In genomic region chr10:36509477-36509876, GRCm38 (mm10) we compare ENCODE assay signal across 22 mouse cellular contexts. TPM values are rescaled to one million over a fixed set of nuclear protein-coding genes. Genes with fewer than 3 reads are reported as not detected.
DNase-seq lines count a peak whose midpoint lies in the region; ATAC-seq lines count a peak whose summit lies in the region.
"Had no signal": no experiment of that assay in that cellular context is flagged by ENCODE, and none has a peak within 500 bp of the region (broad histone marks: within the 10 kb centered on the region; RNA-seq: fewer than 3 reads in every experiment).

No protein-coding gene starts in this region.

- H3K27ac ChIP-seq in hindbrain, embryonic 10.5 days = no peak overlapping the region
- H3K27ac ChIP-seq in hindbrain, embryonic 11.5 days (ENCODE audit: low read depth, low read length) = no peak overlapping the region
- H3K27ac ChIP-seq in hindbrain, embryonic 12.5 days = no peak overlapping the region
- H3K27ac ChIP-seq in midbrain, embryonic 16.5 days (ENCODE audit: low read length) = no peak overlapping the region
- H3K27ac ChIP-seq: liver, embryonic 15.5 days had no signal

- H3K4me2 ChIP-seq in hindbrain, embryonic 11.5 days (replicated peaks; ENCODE audit: low read depth, low read length) = no peak overlapping the region
- H3K4me2 ChIP-seq in hindbrain, embryonic 12.5 days (replicated peaks) = peak overlapping the region; percentile 98
- H3K4me2 ChIP-seq in midbrain, embryonic 16.5 days (ENCODE audit: low read length) = peak overlapping the region; percentile 68
- H3K4me2 ChIP-seq: liver, embryonic 15.5 days had no signal

- peaks cover 46% of the 10 kb centered on the region for H3K27me3 ChIP-seq in hindbrain, embryonic 10.5 days (ENCODE audit: insufficient read depth, poor library complexity, severe bottlenecking)
- peaks cover 3% of the 10 kb centered on the region; the same call in 1 of the 2 replicates for H3K27me3 ChIP-seq in hindbrain, embryonic 11.5 days (ENCODE audit: control insufficient read depth, insufficient read depth, low read length)
- H3K27me3 ChIP-seq in hindbrain, embryonic 12.5 days = peaks cover 23% of the 10 kb centered on the region
- no peaks in the 10 kb centered on the region for H3K27me3 ChIP-seq in midbrain, embryonic 16.5 days (ENCODE audit: control insufficient read depth, insufficient read depth, low read depth, low read length)

- no peaks in the 10 kb centered on the region for H3K9me3 ChIP-seq in hindbrain, embryonic 10.5 days
- no peaks in the 10 kb centered on the region for H3K9me3 ChIP-seq in hindbrain, embryonic 11.5 days (ENCODE audit: control insufficient read depth, low read length)
- H3K9me3 ChIP-seq in hindbrain, embryonic 12.5 days (replicated peaks) = no peaks in the 10 kb centered on the region
- no peaks in the 10 kb centered on the region for H3K9me3 ChIP-seq in midbrain, embryonic 16.5 days (replicated peaks; ENCODE audit: control insufficient read depth, low read length, poor library complexity, severe bottlenecking)
- H3K9me3 ChIP-seq: liver, embryonic 15.5 days had no signal

- H3K4me1 ChIP-seq in hindbrain, embryonic 10.5 days (replicated peaks) = peaks cover 21% of the 10 kb centered on the region
- no peaks in the 10 kb centered on the region for H3K4me1 ChIP-seq in hindbrain, embryonic 11.5 days (replicated peaks; ENCODE audit: control insufficient read depth, insufficient read depth, low read length)
- H3K4me1 ChIP-seq in hindbrain, embryonic 12.5 days = peaks cover 16% of the 10 kb centered on the region
- peaks cover 5% of the 10 kb centered on the region for H3K4me1 ChIP-seq in midbrain, embryonic 16.5 days (ENCODE audit: control insufficient read depth, insufficient read depth, low read length)
- H3K4me1 ChIP-seq: liver, embryonic 15.5 days had no signal

- no peaks in the 10 kb centered on the region for H3K36me3 ChIP-seq in hindbrain, embryonic 10.5 days
- no peaks in the 10 kb centered on the region for H3K36me3 ChIP-seq in hindbrain, embryonic 11.5 days (ENCODE audit: control insufficient read depth, insufficient read depth, low read length)
- H3K36me3 ChIP-seq in hindbrain, embryonic 12.5 days = no peaks in the 10 kb centered on the region
- no peaks in the 10 kb centered on the region for H3K36me3 ChIP-seq in midbrain, embryonic 16.5 days (ENCODE audit: control insufficient read depth, insufficient read depth, low read length)
- H3K36me3 ChIP-seq: liver, embryonic 15.5 days had no signal

- no peak for ATAC-seq in hindbrain, embryonic 11.5 days (ENCODE audit: low FRiP score)
- no peak for ATAC-seq in hindbrain, embryonic 12.5 days (ENCODE audit: low FRiP score)
- no peak for ATAC-seq in midbrain, embryonic 16.5 days
- ATAC-seq: CD4-positive, CD25-positive, alpha-beta regulatory T cell, adult 4 months; inflammation-experienced regulatory T-cells, adult 6 months; lung, postnatal 0 days had no signal

- H3K4me3 ChIP-seq in hindbrain, embryonic 10.5 days = peak overlapping the region; percentile 23; the same call in 1 of the 2 replicates
- no peak overlapping the region for H3K4me3 ChIP-seq in hindbrain, embryonic 11.5 days (ENCODE audit: low read depth, low read length)
- H3K4me3 ChIP-seq in hindbrain, embryonic 12.5 days = peak overlapping the region; percentile 16
- H3K4me3 ChIP-seq in midbrain, embryonic 16.5 days (ENCODE audit: low read depth, low read length) = peak overlapping the region; percentile 61
- H3K4me3 ChIP-seq: liver, embryonic 15.5 days; megakaryocyte, embryonic 14.5 days had no signal

- DNase-seq in hindbrain, embryonic 10.5 days (ENCODE audit: low spot score) = no peak
- DNase-seq in hindbrain, embryonic 11.5 days (ENCODE audit: low spot score) = no peak
- DNase-seq in Muller cell, postnatal 12 days (ENCODE audit: inconsistent ontology term) = peak; percentile 81
- DNase-seq in adrenal gland, adult 8-10 months = no peak
- DNase-seq in urinary bladder, postnatal 14 days (ENCODE audit: low spot score) = no peak
- no peak for DNase-seq in heart, postnatal 4 days
- DNase-seq: adrenal gland, postnatal 14 days; cerebellum, adult 9-10 months; gastrocnemius, postnatal 25 days; kidney, adult 9 months; kidney, postnatal 36 days; right cerebral cortex, postnatal 4 days; thymus, postnatal 36 days had no signal

- H3K9ac ChIP-seq in hindbrain, embryonic 11.5 days (ENCODE audit: low read depth, low read length) = no peak overlapping the region
- H3K9ac ChIP-seq in hindbrain, embryonic 12.5 days = no peak overlapping the region
- H3K9ac ChIP-seq in midbrain, embryonic 16.5 days (ENCODE audit: low read depth, low read length) = no peak overlapping the region; the same call in 1 of the 2 replicates
- H3K9ac ChIP-seq: liver, embryonic 15.5 days had no signal

- WGBS in hindbrain, embryonic 10.5 days = 60% methylated on average over 4 of the region's 4 CpGs
- WGBS in hindbrain, embryonic 11.5 days = 54% methylated on average over 4 of the region's 4 CpGs
- 49% methylated on average over 4 of the region's 4 CpGs for WGBS in hindbrain, embryonic 12.5 days
- 37% methylated on average over 4 of the region's 4 CpGs for WGBS in midbrain, embryonic 16.5 days

RNA-seq across cellular contexts. Expression of gene Hs3st5, which starts 2.9 kb away (rescaled TPM):
- polyA plus RNA-seq in hindbrain, embryonic 10.5 days (2016; fragmentation: Nextera tagmentation; extraction: Ambion mirVana) = 2.2 and 3.2 TPM in 2 replicates
- polyA plus RNA-seq in hindbrain, embryonic 11.5 days (2014; fragmentation: Nextera tagmentation; extraction: Ambion mirVana) = 5.8 and 6.1 TPM in 2 replicates
- polyA plus RNA-seq in hindbrain, embryonic 12.5 days (2016; fragmentation: Nextera tagmentation; extraction: Ambion mirVana) = 8.9 and 11.9 TPM in 2 replicates
- 21.6 and 22.9 TPM in 2 replicates for polyA plus RNA-seq in midbrain, embryonic 16.5 days (2015; fragmentation: Nextera tagmentation; extraction: Ambion mirVana)
- total RNA-seq in adrenal gland, adult 8-10 months (2022) = 1 to 10 TPM in 3 of 4 experiments, under 1 TPM in 1; 0.81 to 1.5 (median 1.1) TPM
- total RNA-seq in heart, postnatal 4 days (2021) = 1 to 10 TPM in 1 of 2 experiments, under 1 TPM in 1; 0.77 to 1.0 TPM
- total RNA-seq: MEL had no signal
- polyA plus RNA-seq: CD4-positive, CD25-positive, alpha-beta regulatory T cell, adult 4 months; inflammation-experienced regulatory T-cells, adult 6 months; liver, embryonic 15.5 days; testis, adult 2 months had no signal
